Mouse (Mus musculus) E14TG2a.4 (cell line): ENCODE data around the gene Gpalpp1.
A peak's percentile ranks its signal among the peaks of the same experiment; 100 is the strongest.

ENCODE experiments used
- H3K27me3 ChIP-seq: 2 replicates; pipeline ENCODE4 v1.6.1; 2014; ENCODE audit warnings: low read length, control low read depth; ENCODE audit not compliant: insufficient read depth
- H3K36me3 ChIP-seq: 2 replicates; pipeline ENCODE4 v1.6.1; 2014; ENCODE audit warnings: low read length, control low read depth; ENCODE audit not compliant: insufficient read depth
- H3K4me1 ChIP-seq: replicated peaks from 2 replicates; pipeline ENCODE4 v1.6.1; 2014; ENCODE audit warnings: low read depth, low read length, control low read depth
- H3K4me3 ChIP-seq: replicated peaks from 2 replicates; pipeline ENCODE4 v1.5.1; 2014; ENCODE audit warnings: mild to moderate bottlenecking, low read length
- H3K9me3 ChIP-seq: 2 replicates; pipeline ENCODE4 v1.6.1; 2014; ENCODE audit warnings: low read length, control low read depth
- CTCF ChIP-seq: conservative IDR thresholded peaks from 2 replicates; pipeline ENCODE4 v1.5.1; 2014; ENCODE audit warnings: low read length
- NANOG ChIP-seq: IDR thresholded peaks from 2 replicates; pipeline ENCODE4 v1.6.1; 2014; ENCODE audit warnings: borderline replicate concordance, low read length, mixed read lengths
- POU5F1 ChIP-seq: IDR thresholded peaks from 2 replicates; pipeline ENCODE4 v1.6.1; 2014; ENCODE audit warnings: low read length, borderline replicate concordance

Gene Gpalpp1

DNA sequence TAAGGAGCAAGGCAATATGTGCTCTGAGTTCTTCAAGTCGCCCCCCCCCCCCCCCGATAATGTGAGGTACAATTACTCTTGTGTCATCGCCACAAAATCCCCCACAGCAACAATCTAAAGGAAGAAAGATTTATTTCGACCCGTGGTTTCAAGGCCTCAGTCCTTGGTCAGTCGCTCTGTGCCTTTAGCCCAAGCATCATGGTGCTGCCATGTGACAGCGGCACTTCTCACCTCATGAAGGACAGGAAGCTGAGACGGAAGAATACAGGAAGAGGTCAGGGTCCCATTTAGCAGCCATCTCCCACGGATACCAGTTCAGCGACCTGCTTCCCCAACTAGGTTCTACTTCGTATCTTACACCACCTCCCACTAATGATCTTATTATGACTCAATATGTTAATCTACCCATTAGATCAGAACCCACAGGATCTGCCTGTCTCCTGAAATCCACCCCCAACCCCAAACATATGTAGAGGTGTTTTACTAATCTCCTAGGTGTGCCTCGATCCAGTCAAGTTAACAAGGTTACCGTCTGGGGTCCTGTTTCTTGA is 28.4 kb downstream of the Gpalpp1 start:
- TF ChIP-seq NANOG (no peak), CTCF (no peak), POU5F1 (0 out of 2 replicates have a peak, but pooled peaks have one; percentile 17)
- Histone ChIP-seq H3K4me3 (no peak overlapping the region), H3K27me3 (no peaks in the 10 kb centered on the region), H3K9me3 (no peaks in the 10 kb centered on the region), H3K36me3 (no peaks in the 10 kb centered on the region), H3K4me1 (peaks cover 87% of the 10 kb centered on the region)

GRCm38 (mm10) chr14:76081451-76081850 is 29.1 kb downstream of the Gpalpp1 start:
- Histone ChIP-seq H3K36me3 (no peaks in the 10 kb centered on the region), H3K9me3 (no peaks in the 10 kb centered on the region)
- TF ChIP-seq POU5F1, result no peak
- TF ChIP-seq CTCF, result peak; percentile 32; the same call in 1 of the 2 replicates
- no peak for TF ChIP-seq NANOG

GRCm38 (mm10) chr14:76077088-76077491 is 33.5 kb downstream of the Gpalpp1 start:
- Histone ChIP-seq H3K36me3 (no peaks in the 10 kb centered on the region), H3K4me1 (peaks cover 58% of the 10 kb centered on the region), H3K4me3 (no peak overlapping the region), H3K27me3 (no peaks in the 10 kb centered on the region), H3K9me3 (no peaks in the 10 kb centered on the region)
- TF ChIP-seq CTCF (peak; percentile 73), POU5F1 (no peak)

More at GRCm38 (mm10) chr14:76081451-76081850, 29.1 kb downstream of the Gpalpp1 start:
- Histone ChIP-seq H3K27me3 (no peaks in the 10 kb centered on the region), H3K4me1 (peaks cover 89% of the 10 kb centered on the region), H3K4me3 (no peak overlapping the region)

GRCm38 (mm10) chr14:76076602-76077001 is 34.0 kb downstream of the Gpalpp1 start:
- no peaks in the 10 kb centered on the region for H3K9me3 ChIP-seq
- H3K36me3 ChIP-seq, result no peaks in the 10 kb centered on the region
- H3K27me3 ChIP-seq, result no peaks in the 10 kb centered on the region
- peaks cover 54% of the 10 kb centered on the region for H3K4me1 ChIP-seq
- no peak overlapping the region for H3K4me3 ChIP-seq
- TF ChIP-seq CTCF (no peak), POU5F1 (no peak), NANOG (no peak)

- H3K9me3 ChIP-seq, result no peaks in the 10 kb centered on the region
- H3K27me3 ChIP-seq, result no peaks in the 10 kb centered on the region
- TF ChIP-seq NANOG, result no peak
- no peak for TF ChIP-seq POU5F1
- no peak for TF ChIP-seq CTCF
- H3K4me3 ChIP-seq, result no peak overlapping the region
- peaks cover 47% of the 10 kb centered on the region for H3K4me1 ChIP-seq
- H3K36me3 ChIP-seq, result no peaks in the 10 kb centered on the region
Measured at GRCm38 (mm10) chr14:76075721-76076120, 34.8 kb downstream of the Gpalpp1 start.

DNA sequence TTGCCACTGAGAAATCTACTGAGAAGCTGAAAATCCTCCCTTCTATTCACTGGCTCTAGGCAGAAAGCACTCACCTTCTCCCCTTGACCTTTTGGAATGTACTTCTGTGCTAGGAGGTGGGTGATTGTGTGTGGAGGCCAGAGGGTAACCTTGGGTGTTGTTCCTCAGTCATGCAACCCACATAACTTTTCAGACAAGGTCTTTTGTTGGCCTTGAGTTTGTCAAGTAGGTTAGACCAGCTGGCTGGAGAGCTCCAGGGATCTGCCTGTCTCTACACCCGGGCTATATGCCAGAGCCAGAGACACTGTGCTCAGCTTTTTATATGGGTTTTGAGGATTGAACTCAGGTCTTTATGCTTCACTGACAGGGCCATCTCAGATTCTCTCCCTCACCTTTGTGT is 36.4 kb downstream of the Gpalpp1 start:
- TF ChIP-seq POU5F1, result no peak
- no peak for TF ChIP-seq CTCF
- no peak for TF ChIP-seq NANOG
- H3K27me3 ChIP-seq, result no peaks in the 10 kb centered on the region
- H3K9me3 ChIP-seq, result no peaks in the 10 kb centered on the region

DNA sequence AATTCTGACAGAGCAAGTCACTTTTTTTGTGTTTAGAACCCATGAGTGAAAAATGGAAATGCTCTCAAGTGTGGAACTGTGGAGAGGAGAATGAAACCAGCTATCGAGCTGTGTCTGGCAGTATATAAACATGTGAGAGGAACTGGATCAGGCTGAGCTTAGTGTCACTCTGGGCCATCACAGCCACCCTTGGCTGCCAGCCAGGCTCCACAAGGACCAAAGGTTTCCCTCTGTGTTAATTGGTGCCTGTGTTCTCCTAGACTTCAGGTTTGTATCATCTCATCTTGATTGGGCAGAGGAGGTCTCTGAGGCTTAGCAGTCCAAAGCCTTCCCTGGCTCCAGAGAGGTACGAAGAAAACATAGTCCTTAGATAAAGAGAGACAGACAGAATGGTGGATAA is 37.9 kb downstream of the Gpalpp1 start:
- H3K9me3 ChIP-seq, result no peaks in the 10 kb centered on the region
- no peaks in the 10 kb centered on the region for H3K27me3 ChIP-seq
- H3K4me3 ChIP-seq, result no peak overlapping the region
- TF ChIP-seq CTCF (no peak), NANOG (no peak), POU5F1 (no peak)
- no peaks in the 10 kb centered on the region for H3K36me3 ChIP-seq
- H3K4me1 ChIP-seq, result peaks cover 29% of the 10 kb centered on the region

More for the DNA sequence above, 36.4 kb downstream of the Gpalpp1 start:
- no peak overlapping the region for H3K4me3 ChIP-seq
- no peaks in the 10 kb centered on the region for H3K36me3 ChIP-seq
- H3K4me1 ChIP-seq, result peaks cover 44% of the 10 kb centered on the region

- H3K9me3 ChIP-seq, result no peaks in the 10 kb centered on the region
- H3K4me1 ChIP-seq, result peaks cover 9% of the 10 kb centered on the region
- H3K4me3 ChIP-seq, result no peak overlapping the region
- TF ChIP-seq POU5F1, result no peak
- TF ChIP-seq CTCF, result no peak
- no peak for TF ChIP-seq NANOG
- H3K36me3 ChIP-seq, result no peaks in the 10 kb centered on the region
- H3K27me3 ChIP-seq, result no peaks in the 10 kb centered on the region
Measured at GRCm38 (mm10) chr14:76069296-76069695, 41.3 kb downstream of the Gpalpp1 start.

- TF ChIP-seq NANOG (no peak), CTCF (no peak), POU5F1 (no peak)
- no peak overlapping the region for H3K4me3 ChIP-seq
- no peaks in the 10 kb centered on the region for H3K9me3 ChIP-seq
- H3K36me3 ChIP-seq, result no peaks in the 10 kb centered on the region
- H3K4me1 ChIP-seq, result peaks cover 9% of the 10 kb centered on the region
- no peaks in the 10 kb centered on the region for H3K27me3 ChIP-seq
Measured at GRCm38 (mm10) chr14:76068296-76068695, 42.3 kb downstream of the Gpalpp1 start.
